Mouse (Mus musculus) liver, adult 2 months (tissue): ENCODE data around the gene Sult4a1.

Source experiments
- CTCF ChIP-seq: fragments of 200-500 bp; IDR thresholded peaks from 2 replicates; pipeline ENCODE4 v1.5.1; 2011; ENCODE audit warnings: low read depth, low read length, control low read depth
- POLR2A ChIP-seq: fragments of 200-500 bp; IDR thresholded peaks from 2 replicates; pipeline ENCODE4 v1.6.1; 2011; ENCODE audit warnings: low read length, control low read depth; ENCODE audit not compliant: insufficient read depth; ENCODE audit errors: extremely low read depth

DNA sequence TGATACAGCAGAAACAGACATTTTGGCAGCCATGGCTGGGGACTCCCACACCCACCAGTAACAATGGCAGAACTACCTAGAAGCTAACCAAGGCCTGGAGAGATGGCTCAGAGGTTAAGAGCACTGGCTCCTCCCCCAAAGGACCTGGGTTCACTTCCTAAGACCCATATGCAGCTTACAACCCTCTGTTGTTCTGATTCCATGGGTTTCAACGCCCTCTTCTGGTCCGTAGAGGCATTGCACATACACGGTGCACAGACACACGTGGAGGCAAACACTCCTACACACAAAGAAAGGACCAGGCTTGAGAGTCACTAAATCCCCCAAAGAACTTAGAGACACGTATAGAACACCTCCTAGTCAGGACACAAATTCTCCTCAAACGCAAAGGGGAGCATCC, 60.0 kb downstream of the Sult4a1 start:
- TF ChIP-seq CTCF: no peak
- no peak for TF ChIP-seq POLR2A
